Mouse (Mus musculus): Measurements from ENCODE around the gene Chst13. TPM values are rescaled to one million over a fixed set of nuclear protein-coding genes. Genes with fewer than 3 reads are reported as not detected.

Chst13 gene
- polyA plus RNA-seq, 1 experiment from 2014 or later = 10.3 TPM

GRCm38 (mm10) chr6:90317510-90318258, 7.3 kb downstream of the Chst13 start:
- WGBS (ENCODE audit: insufficient replicate concordance) = 74% methylated on average over 2 of the region's 2 CpGs
- 0 out of 2 replicates have a peak, but pooled peaks cover 3% of the 10 kb centered on the region for H3K36me3 ChIP-seq (replicated peaks; ENCODE audit: insufficient read depth, low read length)
- peaks cover 36% of the 10 kb centered on the region for H3K4me1 ChIP-seq (ENCODE audit: insufficient read depth)
- H3K27me3 ChIP-seq (ENCODE audit: insufficient read depth, low read length) = no peaks in the 10 kb centered on the region
- H3K9ac ChIP-seq (replicated peaks) = no peak overlapping the region
- DNase-seq (no peak), ATAC-seq (no peak)
- H3K4me3 ChIP-seq (ENCODE audit: low read depth, low read length) = no peak overlapping the region
- H3K4me2 ChIP-seq (ENCODE audit: low read depth, low read length) = no peak overlapping the region
- no peak for TF ChIP-seq CTCF (IDR thresholded peaks at IDR 0.05; ENCODE audit: low read depth)
- TF ChIP-seq EP300 (IDR thresholded peaks at IDR 0.05; ENCODE audit: low read depth) = no peak
- H3K27ac ChIP-seq (ENCODE audit: low read depth) = no peak overlapping the region
- H3K9me3 ChIP-seq (ENCODE audit: low read length) = no peaks in the 10 kb centered on the region

- TF ChIP-seq CTCF (IDR thresholded peaks at IDR 0.05; ENCODE audit: low read depth) = no peak
- TF ChIP-seq EP300 (IDR thresholded peaks at IDR 0.05; ENCODE audit: low read depth) = no peak
- peaks cover 20% of the 10 kb centered on the region for H3K4me1 ChIP-seq (ENCODE audit: insufficient read depth)
- ATAC-seq = no peak
- H3K27ac ChIP-seq (ENCODE audit: low read depth) = no peak overlapping the region
- no peak overlapping the region for H3K4me2 ChIP-seq (ENCODE audit: low read depth, low read length)
- no peak overlapping the region for H3K9ac ChIP-seq (replicated peaks)
- no peak overlapping the region for H3K4me3 ChIP-seq (ENCODE audit: low read depth, low read length)
- H3K36me3 ChIP-seq (replicated peaks; ENCODE audit: insufficient read depth, low read length) = 0 out of 2 replicates have a peak, but pooled peaks cover 3% of the 10 kb centered on the region
- 73% methylated on average over 5 of the region's 5 CpGs for WGBS (ENCODE audit: insufficient replicate concordance)
- no peaks in the 10 kb centered on the region for H3K27me3 ChIP-seq (ENCODE audit: insufficient read depth, low read length)
- no peak for DNase-seq
- no peaks in the 10 kb centered on the region for H3K9me3 ChIP-seq (ENCODE audit: low read length)
These were observed 9.0 kb downstream of the Chst13 start for GRCm38 (mm10) chr6:90315961-90316360.

GRCm38 (mm10) chr6:90308839-90309778, 15.9 kb downstream of the Chst13 start:
- Histone ChIP-seq H3K4me2 (ENCODE audit: low read depth, low read length) (no peak overlapping the region), H3K36me3 (replicated peaks; ENCODE audit: insufficient read depth, low read length) (0 out of 2 replicates have a peak, but pooled peaks cover 2% of the 10 kb centered on the region), H3K27ac (ENCODE audit: low read depth) (no peak overlapping the region), H3K4me3 (ENCODE audit: low read depth, low read length) (no peak overlapping the region), H3K4me1 (ENCODE audit: insufficient read depth) (peaks cover 5% of the 10 kb centered on the region), H3K9ac (replicated peaks) (no peak overlapping the region), H3K9me3 (ENCODE audit: low read length) (no peaks in the 10 kb centered on the region), H3K27me3 (ENCODE audit: insufficient read depth, low read length) (no peaks in the 10 kb centered on the region)
- WGBS (ENCODE audit: insufficient replicate concordance) = 83% methylated on average over 87 of the region's 87 CpGs
- DNase-seq (no peak), ATAC-seq (no peak)
- TF ChIP-seq CTCF (IDR thresholded peaks at IDR 0.05; ENCODE audit: low read depth) = no peak
- no peak for TF ChIP-seq EP300 (IDR thresholded peaks at IDR 0.05; ENCODE audit: low read depth)

- no peak overlapping the region for H3K4me2 ChIP-seq (ENCODE audit: low read depth, low read length)
- no peaks in the 10 kb centered on the region for H3K27me3 ChIP-seq (ENCODE audit: insufficient read depth, low read length)
- ATAC-seq (peak; percentile 83), DNase-seq (no peak)
- peak overlapping the region; percentile 44; the same call in 1 of the 2 replicates for H3K27ac ChIP-seq (ENCODE audit: low read depth)
- TF ChIP-seq CTCF (IDR thresholded peaks at IDR 0.05; ENCODE audit: low read depth) (no peak), EP300 (IDR thresholded peaks at IDR 0.05; ENCODE audit: low read depth) (no peak)
- peaks cover 5% of the 10 kb centered on the region for H3K4me1 ChIP-seq (ENCODE audit: insufficient read depth)
- no peaks in the 10 kb centered on the region for H3K9me3 ChIP-seq (ENCODE audit: low read length)
- H3K9ac ChIP-seq (replicated peaks) = no peak overlapping the region
- H3K4me3 ChIP-seq (ENCODE audit: low read depth, low read length) = no peak overlapping the region
- H3K36me3 ChIP-seq (replicated peaks; ENCODE audit: insufficient read depth, low read length) = 0 out of 2 replicates have a peak, but pooled peaks cover 2% of the 10 kb centered on the region
- 57% methylated on average over 6 of the region's 6 CpGs for WGBS (ENCODE audit: insufficient replicate concordance)
These were observed 18.5 kb downstream of the Chst13 start for GRCm38 (mm10) chr6:90306315-90306975.

- no peaks in the 10 kb centered on the region for H3K9me3 ChIP-seq (ENCODE audit: low read length)
- no peak within 1 kb of the TSS for H3K9ac ChIP-seq (replicated peaks)
- no peaks in the 10 kb centered on the region for H3K4me1 ChIP-seq (ENCODE audit: insufficient read depth)
- no peaks in the 10 kb centered on the region for H3K36me3 ChIP-seq (replicated peaks; ENCODE audit: insufficient read depth, low read length)
- H3K27me3 ChIP-seq (ENCODE audit: insufficient read depth, low read length) = no peaks in the 10 kb centered on the region
- no peak for ATAC-seq
- H3K4me2 ChIP-seq (ENCODE audit: low read depth, low read length) = no peak within 1 kb of the TSS
- TF ChIP-seq CTCF (IDR thresholded peaks at IDR 0.05; ENCODE audit: low read depth) (no peak), EP300 (IDR thresholded peaks at IDR 0.05; ENCODE audit: low read depth) (no peak)
- H3K4me3 ChIP-seq (ENCODE audit: low read depth, low read length) = no peak within 1 kb of the TSS
- no peak for DNase-seq
- WGBS (ENCODE audit: insufficient replicate concordance) = 81% methylated on average over 1 of the region's 1 CpGs
- no peak within 1 kb of the TSS for H3K27ac ChIP-seq (ENCODE audit: low read depth)
These were observed 24.1 kb downstream of the Chst13 start, which contains the start of gene BC048671 for GRCm38 (mm10) chr6:90300919-90301318. Gene BC048671 (plus strand): TSS chr6:90301219.

Data from liver, postnatal 0 days (tissue).